Comparison of ENCODE assay signal across 12 mouse cellular contexts in the genomic region with DNA sequence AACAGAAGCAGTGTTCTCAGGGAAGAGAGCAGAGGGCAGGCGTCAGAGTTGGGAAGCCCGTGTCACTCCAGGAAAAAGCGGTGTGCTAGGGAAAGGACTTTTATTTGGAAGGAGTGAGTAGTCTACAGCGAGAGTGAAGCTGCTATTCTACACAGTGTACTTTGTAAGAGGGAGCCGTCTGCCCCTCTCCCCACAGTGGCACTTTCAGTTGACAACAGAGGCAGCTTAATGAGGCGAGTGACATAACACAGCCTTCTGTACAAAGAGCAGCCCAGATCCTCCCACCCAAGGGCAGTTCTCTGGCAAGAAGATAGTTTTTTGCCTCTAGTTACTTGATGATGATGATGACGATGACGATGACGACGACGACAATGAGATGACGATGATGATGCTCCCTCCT. TPM values are rescaled to one million over a fixed set of nuclear protein-coding genes. Genes with fewer than 3 reads are reported as not detected.
DNase-seq lines count a peak whose midpoint lies in the region; ATAC-seq and TF ChIP-seq lines count a peak whose summit lies in the region.
"Had no signal": no experiment of that assay in that cellular context is flagged by ENCODE, and none has a peak within 500 bp of the region (broad histone marks: within the 10 kb centered on the region; RNA-seq: fewer than 3 reads in every experiment).

No protein-coding gene starts in this region.

- no peak overlapping the region for H3K27ac ChIP-seq in kidney, adult 2 months (ENCODE audit: insufficient read depth, low read depth, low read length)
- 0 out of 2 replicates have a peak overlapping the region, but pooled peaks have one; percentile 27 for H3K27ac ChIP-seq in neural tube, embryonic 11.5 days (ENCODE audit: low read depth, low read length)
- no peak overlapping the region for H3K27ac ChIP-seq in hindbrain, embryonic 11.5 days (ENCODE audit: low read depth, low read length)
- H3K27ac ChIP-seq: embryonic facial prominence, embryonic 12.5 days; liver, embryonic 15.5 days had no signal

- H3K9ac ChIP-seq in neural tube, embryonic 11.5 days (ENCODE audit: low read length), result no peak overlapping the region
- H3K9ac ChIP-seq in hindbrain, embryonic 11.5 days (ENCODE audit: low read depth, low read length), result no peak overlapping the region
- H3K9ac ChIP-seq: embryonic facial prominence, embryonic 12.5 days; liver, embryonic 15.5 days had no signal

- no peak for ATAC-seq in neural tube, embryonic 11.5 days (ENCODE audit: insufficient read depth, low FRiP score, low TSS enrichment)
- no peak for ATAC-seq in hindbrain, embryonic 11.5 days (ENCODE audit: low FRiP score)

- no peak overlapping the region for H3K4me2 ChIP-seq in neural tube, embryonic 11.5 days (ENCODE audit: low read depth)
- no peak overlapping the region for H3K4me2 ChIP-seq in hindbrain, embryonic 11.5 days (replicated peaks; ENCODE audit: low read depth, low read length)
- H3K4me2 ChIP-seq: embryonic facial prominence, embryonic 12.5 days; liver, embryonic 15.5 days had no signal

- DNase-seq in kidney, adult 2 months, result peak; percentile 9
- no peak for DNase-seq in kidney, postnatal 25 days
- DNase-seq in neural tube, embryonic 11.5 days (ENCODE audit: low spot score), result peak; percentile 23
- DNase-seq in neural tube, embryonic 10.5 days (ENCODE audit: extremely low spot score, low spot score), result no peak
- peak; percentile 39 for DNase-seq in hindbrain, embryonic 11.5 days (ENCODE audit: low spot score)
- peak; percentile 43 for DNase-seq in retina, embryonic 14.5 days (ENCODE audit: low spot score)
- no peak for DNase-seq in thymus, postnatal 10 days (ENCODE audit: low spot score in 2 of 2)
- DNase-seq in cerebellum, adult 8-10 months, result no peak
- DNase-seq: gastrocnemius, postnatal 14 days; thymus, postnatal 36 days had no signal

- TF ChIP-seq CTCF in kidney, adult 2 months (conservative IDR thresholded peaks at IDR 0.05; ENCODE audit: insufficient read depth, insufficient read length, low read depth, low read length), result no peak

- no peaks in the 10 kb centered on the region for H3K27me3 ChIP-seq in kidney, adult 2 months (replicated peaks; ENCODE audit: control insufficient read depth, insufficient read depth, low read length)
- no peaks in the 10 kb centered on the region for H3K27me3 ChIP-seq in neural tube, embryonic 11.5 days (ENCODE audit: control insufficient read depth, insufficient read depth, low read length)
- no peaks in the 10 kb centered on the region for H3K27me3 ChIP-seq in hindbrain, embryonic 11.5 days (ENCODE audit: control insufficient read depth, insufficient read depth, low read length)

- no peak for TF ChIP-seq POLR2A in kidney, adult 2 months (IDR thresholded peaks at IDR 0.05; ENCODE audit: low read depth, low read length)

- no peaks in the 10 kb centered on the region for H3K4me1 ChIP-seq in kidney, adult 2 months (ENCODE audit: control insufficient read depth, insufficient read depth, low read length)
- H3K4me1 ChIP-seq in neural tube, embryonic 11.5 days (ENCODE audit: control insufficient read depth, insufficient read depth, low read length), result no peaks in the 10 kb centered on the region; the same call in 1 of the 2 replicates
- no peaks in the 10 kb centered on the region for H3K4me1 ChIP-seq in hindbrain, embryonic 11.5 days (replicated peaks; ENCODE audit: control insufficient read depth, insufficient read depth, low read length)
- H3K4me1 ChIP-seq: embryonic facial prominence, embryonic 12.5 days; liver, embryonic 15.5 days had no signal

- no peaks in the 10 kb centered on the region for H3K36me3 ChIP-seq in kidney, adult 2 months (ENCODE audit: control insufficient read depth, insufficient read depth, low read length)
- H3K36me3 ChIP-seq in neural tube, embryonic 11.5 days (ENCODE audit: control insufficient read depth, insufficient read depth, low read length), result no peaks in the 10 kb centered on the region
- no peaks in the 10 kb centered on the region for H3K36me3 ChIP-seq in hindbrain, embryonic 11.5 days (ENCODE audit: control insufficient read depth, insufficient read depth, low read length)
- H3K36me3 ChIP-seq: embryonic facial prominence, embryonic 12.5 days; liver, embryonic 15.5 days had no signal

- 16% methylated on average over 12 of the region's 12 CpGs for WGBS in kidney, adult 2 months
- WGBS in neural tube, embryonic 11.5 days, result 38% methylated on average over 12 of the region's 12 CpGs
- 45% methylated on average over 12 of the region's 12 CpGs for WGBS in hindbrain, embryonic 11.5 days

- H3K4me3 ChIP-seq in kidney, adult 2 months (ENCODE audit: insufficient read depth, low read depth, low read length), result no peak overlapping the region
- H3K4me3 ChIP-seq in neural tube, embryonic 11.5 days (ENCODE audit: low read depth, low read length), result no peak overlapping the region
- H3K4me3 ChIP-seq in hindbrain, embryonic 11.5 days (ENCODE audit: low read depth, low read length), result no peak overlapping the region
- H3K4me3 ChIP-seq: embryonic facial prominence, embryonic 12.5 days; liver, embryonic 15.5 days had no signal

- H3K9me3 ChIP-seq in neural tube, embryonic 11.5 days (ENCODE audit: control insufficient read depth, low read length), result no peaks in the 10 kb centered on the region
- H3K9me3 ChIP-seq in hindbrain, embryonic 11.5 days (ENCODE audit: control insufficient read depth, low read length), result no peaks in the 10 kb centered on the region
- H3K9me3 ChIP-seq: embryonic facial prominence, embryonic 12.5 days; liver, embryonic 15.5 days had no signal

RNA-seq across cellular contexts. Expression of a gene that starts 52.5 kb away (rescaled TPM):
- 0.46 and 0.59 TPM in 2 replicates for polyA plus RNA-seq in kidney, adult 2 months (2012; rRNA removed)
- 2.9 TPM in 2 replicates for polyA plus RNA-seq in neural tube, embryonic 11.5 days (2014; fragmentation: Nextera tagmentation; extraction: Ambion mirVana)
- 2.5 and 2.7 TPM in 2 replicates for polyA plus RNA-seq in hindbrain, embryonic 11.5 days (2014; fragmentation: Nextera tagmentation; extraction: Ambion mirVana)

Comparison
In these comparisons a context has a peak if more than half of its experiments do, and no peak if none do; other contexts are left out.
1. DNase-seq: peak in kidney, adult 2 months (single experiment), neural tube, embryonic 11.5 days (single experiment), hindbrain, embryonic 11.5 days (single experiment) and retina, embryonic 14.5 days (single experiment); none in kidney, postnatal 25 days (0 of 2), neural tube, embryonic 10.5 days (single experiment), thymus, postnatal 10 days (0 of 2) and cerebellum, adult 8-10 months (single experiment).